Mouse (Mus musculus): Measurements from ENCODE around the gene A930004D18Rik. TPM values are rescaled to one million over a fixed set of nuclear protein-coding genes. Genes with fewer than 3 reads are reported as not detected.

A930004D18Rik gene
- 10.2 TPM for polyA plus RNA-seq (2021)

DNA sequence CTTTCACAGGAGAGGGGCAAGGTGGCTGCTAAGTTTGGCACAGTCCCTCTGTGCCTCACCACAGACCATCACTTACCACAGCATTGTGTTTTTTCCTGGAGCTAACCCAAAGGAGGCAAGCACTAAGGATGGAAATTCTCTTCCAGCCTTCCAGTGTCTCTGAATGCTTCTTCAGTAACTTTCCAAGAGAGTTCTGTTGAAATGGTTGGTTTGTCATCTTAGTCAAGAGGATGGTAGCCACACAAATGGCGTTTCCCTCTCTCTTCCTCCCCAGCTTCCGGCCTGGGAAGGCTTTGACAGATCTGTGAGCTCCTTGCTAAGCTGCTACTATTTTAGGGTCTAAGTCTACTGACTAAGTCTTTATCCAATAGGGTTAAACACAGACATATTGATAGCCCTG is at the start of gene A930004D18Rik:
Gene A930004D18Rik (minus strand): TSS at position 247 of the 400 bp plus-strand sequence.
- DNase-seq (ENCODE audit: low read depth, low spot score), result no peak
- no peak for ATAC-seq
- no peaks in the 10 kb centered on the region for H3K27me3 ChIP-seq
- ChIA-PET POLR2A (interaction anchor here (1.1 kb wide), 1 partner anchor 125 kb away, joined by 3 read pairs; no protein-coding TSS in a partner anchor), CTCF (interaction anchor here (1.0 to 2.6 kb wide), 2 partner anchors 12 to 23 kb away, joined by 4 to 11 read pairs; partner anchors contain the start of gene Skida1)
- in situ Hi-C loops (cut with MboI; ENCODE audit: low pct_unique_long_range_greater_than_20kb), result loop anchor here (5.0 kb wide), 1 partner anchor 60 kb away; no protein-coding TSS in a partner anchor
- no peak for TF ChIP-seq CTCF (IDR thresholded peaks at IDR 0.05)

DNA sequence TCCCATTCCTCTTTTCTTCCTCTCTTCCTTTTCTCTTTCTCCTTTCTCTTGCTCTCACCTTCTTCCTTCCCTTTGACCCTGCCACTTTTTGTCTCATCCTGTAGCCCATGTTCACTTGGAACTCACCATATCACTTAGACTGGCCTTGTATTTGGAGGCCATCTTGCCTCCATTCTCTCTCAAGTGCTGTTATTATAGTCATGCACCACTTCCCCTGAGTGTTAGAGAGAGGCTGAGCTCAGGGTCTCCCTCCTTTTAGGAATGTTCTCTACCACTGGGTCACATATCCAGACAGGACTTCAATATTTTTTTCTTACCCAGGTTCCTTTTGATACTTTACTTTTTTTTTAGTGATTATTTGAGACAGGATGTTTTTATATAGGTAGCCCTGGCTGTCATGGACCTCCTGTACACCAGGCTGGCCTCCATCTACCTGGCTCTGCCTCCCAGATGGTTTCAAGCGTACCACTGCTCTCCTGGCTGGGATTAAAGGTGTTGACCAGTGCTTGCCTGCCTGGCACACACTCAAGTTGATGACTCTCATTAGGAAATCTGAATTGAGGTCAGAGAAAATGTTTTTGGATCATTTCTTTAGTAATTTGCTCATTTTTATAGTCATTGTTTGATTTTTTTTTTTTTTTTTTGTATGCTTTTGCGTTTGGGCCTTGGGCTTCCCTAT is 42.8 kb upstream of the A930004D18Rik start:
- POLR2A ChIA-PET, result no interaction called here
- TF ChIP-seq CTCF (IDR thresholded peaks at IDR 0.05), result no peak
- no peak for ATAC-seq
- no peak for DNase-seq (ENCODE audit: low read depth, low spot score)
- in situ Hi-C loops (cut with MboI; ENCODE audit: low pct_unique_long_range_greater_than_20kb), result no loop called here
- CTCF ChIA-PET, result interaction anchor here (1.7 kb wide), 1 partner anchor 20 kb away, joined by 3 read pairs; no protein-coding TSS in a partner anchor
- no peaks in the 10 kb centered on the region for H3K27me3 ChIP-seq

DNA sequence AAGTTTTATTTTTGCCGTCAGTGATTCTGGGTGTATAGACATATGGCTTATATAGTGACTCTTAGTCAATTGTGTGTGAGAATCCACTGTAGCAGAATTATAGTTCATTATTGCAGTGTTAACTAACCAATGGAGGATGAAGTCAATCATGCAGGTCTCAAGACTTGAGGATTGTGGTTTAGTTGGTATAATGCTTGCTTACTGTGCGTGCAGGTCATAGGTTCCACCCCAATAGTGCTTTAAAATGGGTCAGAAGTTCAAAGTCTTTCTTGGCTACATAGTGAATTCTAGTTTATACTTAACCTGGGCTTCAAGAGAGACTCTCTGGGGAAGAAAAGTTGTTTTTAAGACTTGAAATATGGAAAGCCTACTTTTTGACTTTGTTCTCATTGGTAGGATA is 34.4 kb upstream of the A930004D18Rik start:
- no peak for TF ChIP-seq CTCF (IDR thresholded peaks at IDR 0.05)
- DNase-seq (ENCODE audit: low read depth, low spot score) (no peak), ATAC-seq (no peak)
- ChIA-PET CTCF (interaction anchor here (1.6 kb wide), 1 partner anchor 23 kb away, joined by 5 read pairs; the partner anchor contains the start of gene Skida1), POLR2A (no interaction called here)
- in situ Hi-C loops (cut with MboI; ENCODE audit: low pct_unique_long_range_greater_than_20kb), result no loop called here
- H3K27me3 ChIP-seq, result no peaks in the 10 kb centered on the region

DNA sequence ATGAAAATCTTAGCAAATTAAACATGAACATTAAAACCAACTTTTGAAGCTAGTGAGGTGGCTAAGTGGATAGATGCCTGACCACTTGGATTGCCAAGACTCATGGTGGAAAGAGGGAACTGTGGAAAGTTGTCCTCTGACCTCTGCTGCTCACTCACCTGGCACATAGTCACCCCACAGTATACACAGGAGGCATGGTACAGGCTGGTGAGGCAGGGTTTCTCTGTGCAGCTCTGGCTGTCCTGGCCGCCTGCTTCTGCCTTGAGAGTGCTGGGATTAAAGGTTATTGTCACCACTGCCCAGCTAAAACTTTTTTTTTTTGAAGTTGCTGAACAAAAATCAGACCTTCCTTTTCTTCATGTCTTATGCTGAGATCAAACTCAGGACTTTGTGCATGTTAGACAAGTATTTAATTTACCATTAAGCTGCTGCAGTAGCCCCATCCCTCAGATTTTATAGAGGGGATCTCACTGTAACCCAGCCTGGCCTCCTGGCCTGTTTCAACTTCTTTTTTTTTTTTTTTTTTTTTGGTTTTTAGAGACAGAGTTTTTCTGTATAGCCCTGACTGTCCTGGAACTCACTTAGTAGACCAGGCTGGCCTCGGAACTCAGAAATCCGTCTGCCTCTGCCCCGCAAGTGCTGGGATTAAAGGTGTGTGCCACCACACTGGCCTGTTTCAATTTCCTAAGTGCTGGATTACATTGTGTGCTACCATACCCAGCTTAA is 30.7 kb upstream of the A930004D18Rik start:
- CTCF ChIA-PET, result no interaction called here
- POLR2A ChIA-PET, result interaction anchor here (0.6 to 0.7 kb wide), 3 partner anchors 16 to 115 kb away, joined by 4 to 5 read pairs (median 4); no protein-coding TSS in a partner anchor
- no peak for TF ChIP-seq CTCF (IDR thresholded peaks at IDR 0.05)
- no peak for DNase-seq (ENCODE audit: low read depth, low spot score)
- no peak for ATAC-seq
- no peaks in the 10 kb centered on the region for H3K27me3 ChIP-seq
- in situ Hi-C loops (cut with MboI; ENCODE audit: low pct_unique_long_range_greater_than_20kb), result no loop called here

DNA sequence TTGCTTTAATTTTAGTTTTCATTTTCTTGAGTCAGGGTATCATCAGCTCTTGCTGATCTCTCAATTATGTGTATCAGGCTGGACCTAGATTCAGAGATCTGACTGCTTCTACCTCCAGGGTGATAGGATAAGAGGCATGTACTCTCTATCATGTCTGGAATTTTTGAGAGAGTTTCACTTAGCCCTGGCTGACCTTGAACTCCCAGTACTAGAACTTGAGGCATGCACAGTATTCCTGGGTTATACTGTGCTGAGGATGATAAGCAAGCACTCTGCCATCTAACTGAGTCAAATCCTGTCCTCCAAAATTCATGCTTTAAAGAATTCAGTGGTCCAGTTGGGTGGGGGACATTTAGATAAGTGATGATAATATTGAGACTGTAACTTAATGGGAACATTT is 28.9 kb upstream of the A930004D18Rik start:
- no peak for DNase-seq (ENCODE audit: low read depth, low spot score)
- TF ChIP-seq CTCF (IDR thresholded peaks at IDR 0.05), result no peak
- CTCF ChIA-PET, result no interaction called here
- no peaks in the 10 kb centered on the region for H3K27me3 ChIP-seq
- in situ Hi-C loops (cut with MboI; ENCODE audit: low pct_unique_long_range_greater_than_20kb), result no loop called here
- POLR2A ChIA-PET, result no interaction called here
- no peak for ATAC-seq

DNA sequence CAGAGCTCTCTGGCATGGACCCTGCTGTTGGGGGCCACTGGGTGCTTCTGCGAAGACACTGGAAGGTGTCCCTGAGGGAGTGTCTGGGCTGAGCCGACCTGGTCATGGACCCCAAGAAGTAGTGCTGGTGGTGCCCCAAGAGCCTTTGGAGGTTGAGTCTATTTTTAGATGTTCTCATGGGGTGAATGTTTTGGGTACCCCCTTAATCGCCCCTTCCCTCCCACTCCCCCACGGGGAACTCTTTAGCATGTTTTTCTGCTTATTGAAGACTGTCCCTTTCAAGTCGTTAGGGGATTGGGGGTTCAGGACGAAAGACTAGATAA is 28.1 kb upstream of the A930004D18Rik start:
- ATAC-seq (no peak), DNase-seq (ENCODE audit: low read depth, low spot score) (no peak)
- no peak for TF ChIP-seq CTCF (IDR thresholded peaks at IDR 0.05)
- H3K27me3 ChIP-seq, result no peaks in the 10 kb centered on the region
- ChIA-PET POLR2A (no interaction called here), CTCF (no interaction called here)
- in situ Hi-C loops (cut with MboI; ENCODE audit: low pct_unique_long_range_greater_than_20kb), result no loop called here

DNA sequence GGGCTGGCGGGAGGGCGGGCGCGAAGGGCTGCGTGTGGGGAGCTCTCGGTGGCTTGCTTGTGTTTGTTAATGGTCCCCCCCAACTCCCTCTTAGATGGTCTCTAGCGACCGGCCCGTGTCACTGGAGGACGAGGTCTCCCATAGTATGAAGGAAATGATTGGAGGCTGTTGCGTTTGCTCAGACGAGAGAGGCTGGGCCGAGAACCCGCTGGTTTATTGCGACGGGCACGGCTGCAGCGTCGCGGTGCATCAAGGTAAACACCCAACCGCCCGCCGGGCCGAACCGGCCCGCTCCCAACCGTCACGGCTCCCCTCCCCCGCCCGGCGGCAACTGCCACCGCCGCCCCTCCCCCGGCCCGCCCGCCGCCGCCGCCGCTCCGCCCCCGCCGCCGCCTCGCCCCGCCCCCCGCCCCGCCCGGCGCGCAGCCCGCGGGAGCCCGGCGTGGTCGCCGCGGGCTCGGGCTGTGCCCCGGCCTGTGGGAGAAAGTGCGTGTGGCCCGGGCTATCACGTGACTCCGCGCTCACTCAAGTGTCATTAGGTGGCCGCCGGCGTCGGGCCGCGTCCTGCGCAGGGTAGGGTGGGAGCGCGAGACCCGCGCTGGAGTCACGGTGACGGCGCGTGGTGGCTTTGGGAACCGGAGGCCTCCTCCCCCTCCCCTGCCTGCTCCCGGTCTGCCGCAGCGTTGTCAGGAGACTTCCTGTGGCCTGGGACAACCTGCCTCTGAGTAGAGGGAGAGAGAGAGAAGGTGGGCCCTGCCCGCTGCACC is 27.6 kb upstream of the A930004D18Rik start:
- ATAC-seq (peak; percentile 51), DNase-seq (ENCODE audit: low read depth, low spot score) (no peak)
- no peak for TF ChIP-seq CTCF (IDR thresholded peaks at IDR 0.05)
- no peaks in the 10 kb centered on the region for H3K27me3 ChIP-seq
- in situ Hi-C loops (cut with MboI; ENCODE audit: low pct_unique_long_range_greater_than_20kb), result no loop called here
- ChIA-PET CTCF (no interaction called here), POLR2A (interaction anchor here (4.4 kb wide), 1 partner anchor 19 kb away, joined by 30 read pairs; no protein-coding TSS in a partner anchor)

DNA sequence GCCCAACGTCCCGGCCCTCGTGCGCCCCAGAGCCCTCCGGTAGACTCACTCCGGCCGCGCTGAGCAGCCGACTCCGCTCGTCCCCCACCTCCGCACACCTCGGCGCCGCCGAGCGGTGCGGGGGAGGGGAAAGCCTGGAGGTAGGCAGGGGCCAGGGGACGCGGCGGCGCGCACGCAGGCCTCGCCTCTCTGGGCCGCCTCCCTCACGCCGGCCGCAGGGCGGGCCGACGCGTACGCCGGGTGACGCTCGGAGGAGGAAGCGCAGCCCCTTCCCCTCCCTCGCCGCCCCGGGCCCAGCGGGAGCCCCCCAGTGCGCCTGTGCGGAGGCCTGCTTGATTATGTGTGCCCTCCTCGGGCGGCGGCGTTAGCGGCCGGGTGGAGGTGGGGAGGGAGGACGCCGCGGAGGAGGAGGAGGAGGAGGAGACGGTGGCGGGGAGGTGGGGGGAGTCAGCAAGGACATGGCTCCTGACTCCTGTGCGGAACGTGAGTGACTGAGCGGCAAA is 26.9 kb upstream of the A930004D18Rik start:
- peak; percentile 90 for ATAC-seq
- in situ Hi-C loops (cut with MboI; ENCODE audit: low pct_unique_long_range_greater_than_20kb), result no loop called here
- POLR2A ChIA-PET, result interaction anchor here (1.6 to 4.4 kb wide), 3 partner anchors 15 to 702 kb away, joined by 4 to 30 read pairs (median 24); partner anchors contain the start of gene Skida1

DNA sequence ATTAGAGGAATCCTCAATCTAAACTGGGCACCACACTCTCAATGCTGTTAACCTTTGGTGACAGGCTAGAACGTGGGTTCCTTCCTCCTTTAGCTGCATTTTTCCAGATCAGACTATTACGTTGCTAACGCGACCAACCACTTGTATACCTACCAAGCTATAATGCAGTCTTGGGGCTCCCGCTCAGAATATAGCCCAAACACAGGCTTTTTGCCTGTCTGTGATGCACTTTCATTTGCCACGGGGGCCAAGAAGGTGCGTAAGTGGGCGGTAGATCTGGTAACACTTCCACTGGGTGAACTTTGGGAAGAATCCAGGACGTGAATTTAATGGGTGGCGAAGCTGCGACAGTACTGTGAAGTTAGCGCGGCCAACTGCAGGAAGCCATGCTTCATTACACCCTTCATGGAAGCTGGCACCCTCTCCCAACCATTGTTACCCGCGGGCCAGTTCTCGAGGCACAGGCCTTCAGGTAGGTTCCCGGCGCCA is 26.3 kb upstream of the A930004D18Rik start:
- CTCF ChIA-PET, result interaction anchor here (0.9 to 2.4 kb wide), 5 partner anchors 13 to 36 kb away, joined by 3 to 13 read pairs (median 5); partner anchors contain the start of gene Skida1
- DNase-seq (ENCODE audit: low read depth, low spot score), result no peak
- peak; percentile 47 for ATAC-seq
- no peaks in the 10 kb centered on the region for H3K27me3 ChIP-seq
- POLR2A ChIA-PET, result interaction anchor here (0.8 to 4.4 kb wide), 6 partner anchors 11 to 703 kb away, joined by 3 to 30 read pairs (median 9); partner anchors contain the start of gene Skida1
- TF ChIP-seq CTCF (IDR thresholded peaks at IDR 0.05), result no peak
- in situ Hi-C loops (cut with MboI; ENCODE audit: low pct_unique_long_range_greater_than_20kb), result no loop called here

More for the DNA sequence above, 26.9 kb upstream of the A930004D18Rik start:
- CTCF ChIA-PET, result interaction anchor here (1.3 kb wide), 1 partner anchor 37 kb away, joined by 3 read pairs; no protein-coding TSS in a partner anchor
- no peak for TF ChIP-seq CTCF (IDR thresholded peaks at IDR 0.05)
- DNase-seq (ENCODE audit: low read depth, low spot score), result no peak
- no peaks in the 10 kb centered on the region for H3K27me3 ChIP-seq

DNA sequence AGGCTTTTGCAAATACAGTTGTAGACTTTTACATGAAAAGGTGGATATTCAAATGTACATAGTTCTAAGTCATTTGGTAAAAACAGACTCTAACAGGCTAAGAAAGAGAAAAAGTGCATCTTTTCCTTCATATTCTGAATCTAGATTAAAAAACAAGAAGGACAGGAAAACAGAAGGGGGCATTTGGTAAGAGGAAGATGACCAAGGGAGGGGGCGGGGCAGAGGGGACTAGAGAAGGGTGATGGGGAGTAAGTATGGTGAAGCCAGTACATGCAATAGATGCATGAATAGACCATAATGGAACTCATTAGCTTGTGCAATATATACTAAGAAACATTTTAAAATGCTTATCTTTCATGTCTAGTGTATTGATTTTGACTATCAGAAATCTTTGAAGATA is 22.9 kb upstream of the A930004D18Rik start:
- no peak for ATAC-seq
- in situ Hi-C loops (cut with MboI; ENCODE audit: low pct_unique_long_range_greater_than_20kb), result no loop called here
- no peak for TF ChIP-seq CTCF (IDR thresholded peaks at IDR 0.05)
- no peaks in the 10 kb centered on the region for H3K27me3 ChIP-seq
- POLR2A ChIA-PET, result interaction anchor here (0.8 to 4.4 kb wide), 6 partner anchors 8 to 937 kb away, joined by 3 to 41 read pairs (median 6); partner anchors contain the start of gene Skida1
- CTCF ChIA-PET, result interaction anchor here (1.5 to 4.3 kb wide), 5 partner anchors 11 to 32 kb away, joined by 3 to 18 read pairs (median 4); partner anchors contain the start of genes A930004D18Rik and Skida1
- no peak for DNase-seq (ENCODE audit: low read depth, low spot score)

Data from Patski (cell line).